Mouse (Mus musculus): ENCODE data around the gene Snorc. TPM values are rescaled to one million over a fixed set of nuclear protein-coding genes. Genes with fewer than 3 reads are reported as not detected.

Gene Snorc
- total and polyA plus RNA-seq, 3 experiments = not detected

DNA sequence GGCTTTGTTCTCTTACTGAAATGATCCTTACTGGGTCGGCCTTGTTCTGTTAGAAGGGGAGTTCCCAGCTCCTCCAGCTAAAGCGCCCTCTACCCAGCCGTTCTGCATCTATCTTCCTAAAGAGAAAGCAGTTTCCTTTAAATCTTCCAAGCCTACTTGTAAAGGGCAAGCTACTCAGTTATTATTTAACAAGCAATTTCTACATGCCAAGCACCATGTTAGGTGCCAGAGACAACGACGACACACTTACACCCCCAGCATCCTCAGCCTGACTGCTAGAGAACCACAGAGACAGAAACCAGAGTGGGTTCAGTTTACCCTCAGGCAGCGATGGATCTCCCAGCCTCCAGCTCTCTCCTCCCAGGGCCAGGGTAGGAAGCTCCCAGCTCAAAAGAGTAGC lies 37.8 kb downstream of the Snorc start:
- H3K27me3 ChIP-seq (replicated peaks) = peaks cover 3% of the 10 kb centered on the region
- dilution Hi-C loops (cut with MboI; ENCODE audit: extremely low pct_ligation_motif_present, extremely low pct_unique_long_range_greater_than_20kb, low sequenced_read_pairs) (no loop called here), in situ Hi-C loops (cut with MboI; ENCODE audit: low pct_ligation_motif_present, low pct_unique_long_range_greater_than_20kb, low sequenced_read_pairs) (no loop called here)
- peaks cover 0 to 8% of the 10 kb centered on the region in 2 experiments; a peak in 1 of 4 replicates for H3K4me1 ChIP-seq (ENCODE audit: control insufficient read depth in 1 of 2, insufficient read depth in 2 of 2)
- H3K9ac ChIP-seq (ENCODE audit: insufficient read depth, low read depth) = no peak overlapping the region
- no peak for TF ChIP-seq SIN3A (IDR thresholded peaks at IDR 0.05; ENCODE audit: low read length)
- TF ChIP-seq MEF2A (IDR thresholded peaks at IDR 0.05; ENCODE audit: borderline replicate concordance, low read depth, low read length) = no peak
- no peak for TF ChIP-seq JUN (IDR thresholded peaks at IDR 0.05; ENCODE audit: insufficient read depth, low read depth, low read length)
- no peak for TF ChIP-seq JUND (conservative IDR thresholded peaks at IDR 0.05; ENCODE audit: low read depth, low read length)
- no peak for TF ChIP-seq BHLHE40 (IDR thresholded peaks at IDR 0.05; ENCODE audit: low read depth, low read length)
- TF ChIP-seq GABPA (IDR thresholded peaks at IDR 0.05; ENCODE audit: insufficient replicate concordance, low read depth, low read length) = no peak
- TF ChIP-seq USF1 (IDR thresholded peaks at IDR 0.05; ENCODE audit: low read depth, low read length) = no peak
- no peak for TF ChIP-seq KAT2A (IDR thresholded peaks at IDR 0.05; ENCODE audit: insufficient replicate concordance, low read length)
- no peak for TF ChIP-seq NELFE (IDR thresholded peaks at IDR 0.05; ENCODE audit: low read depth, low read length)
- no peak for TF ChIP-seq POLR2A (IDR thresholded peaks at IDR 0.05; ENCODE audit: low read depth, low read length)
- TF ChIP-seq MAZ (IDR thresholded peaks at IDR 0.05; ENCODE audit: low read depth, low read length) = no peak
- TF ChIP-seq HCFC1 (IDR thresholded peaks at IDR 0.05; ENCODE audit: low read depth, low read length) = no peak
- TF ChIP-seq PAX5 (IDR thresholded peaks at IDR 0.05; ENCODE audit: low read length) = no peak
- TF ChIP-seq CHD1 (IDR thresholded peaks at IDR 0.05; ENCODE audit: low read depth, low read length) = no peak
- TF ChIP-seq MAX (IDR thresholded peaks at IDR 0.05; ENCODE audit: low read length) = no peak
- TF ChIP-seq UBTF (IDR thresholded peaks at IDR 0.05; ENCODE audit: low read depth, low read length) = no peak
- TF ChIP-seq MYC (IDR thresholded peaks at IDR 0.05; ENCODE audit: low read depth, low read length) = no peak
- H3K79me2 ChIP-seq (replicated peaks; ENCODE audit: control insufficient read depth, extremely low read depth, insufficient read depth, poor library complexity, severe bottlenecking) = no peaks in the 10 kb centered on the region
- H3K4me2 ChIP-seq (ENCODE audit: insufficient read depth, low read depth, poor library complexity, severe bottlenecking) = no peak overlapping the region
- DNase-seq (ENCODE audit: extremely low read depth) = no peak
- H3K36me3 ChIP-seq (replicated peaks in 1 of 2; ENCODE audit: control insufficient read depth in 1 of 2, insufficient read depth in 1 of 2, low read length in 1 of 2) = no peaks in the 10 kb centered on the region
- H3K4me3 ChIP-seq (replicated peaks in 1 of 3; ENCODE audit: low read depth in 2 of 3, low read length in 2 of 3, poor library complexity in 1 of 3) = no peak overlapping the region
- H3K9me3 ChIP-seq (replicated peaks; ENCODE audit: low read length) = peaks cover 8% of the 10 kb centered on the region
- H3K27ac ChIP-seq (ENCODE audit: insufficient read depth, low read depth) = no peak overlapping the region

- dilution Hi-C loops (cut with MboI; ENCODE audit: extremely low pct_ligation_motif_present, extremely low pct_unique_long_range_greater_than_20kb, low sequenced_read_pairs) = no loop called here
- peaks cover 13% of the 10 kb centered on the region for H3K9me3 ChIP-seq (replicated peaks; ENCODE audit: low read length)
- no peak overlapping the region for H3K9ac ChIP-seq (ENCODE audit: insufficient read depth, low read depth)
- TF ChIP-seq POLR2AphosphoS2 (IDR thresholded peaks at IDR 0.05; ENCODE audit: low read depth, low read length) (no peak), HCFC1 (IDR thresholded peaks at IDR 0.05; ENCODE audit: low read depth, low read length) (no peak), RCOR1 (conservative IDR thresholded peaks at IDR 0.05; ENCODE audit: low read depth, low read length) (no peak), CTCF (conservative IDR thresholded peaks at IDR 0.05 in 1 of 2, IDR thresholded peaks at IDR 0.05 in 1 of 2; ENCODE audit: low read depth in 2 of 2, low read length in 2 of 2) (no peak), MXI1 (IDR thresholded peaks at IDR 0.05; ENCODE audit: low read depth, low read length) (no peak), ETS1 (conservative IDR thresholded peaks at IDR 0.05; ENCODE audit: low read depth, low read length) (no peak), JUND (conservative IDR thresholded peaks at IDR 0.05; ENCODE audit: low read depth, low read length) (no peak), TCF12 (IDR thresholded peaks at IDR 0.05; ENCODE audit: low read depth, low read length) (no peak), MAZ (IDR thresholded peaks at IDR 0.05; ENCODE audit: low read depth, low read length) (no peak), USF2 (conservative IDR thresholded peaks at IDR 0.05; ENCODE audit: low read depth, low read length) (no peak), RAD21 (IDR thresholded peaks at IDR 0.05; ENCODE audit: low read depth, low read length) (no peak), SMC3 (IDR thresholded peaks at IDR 0.05; ENCODE audit: low read depth, low read length) (no peak), CHD2 (IDR thresholded peaks at IDR 0.05; ENCODE audit: low read length) (no peak), PAX5 (IDR thresholded peaks at IDR 0.05; ENCODE audit: low read length) (no peak), E2F4 (IDR thresholded peaks at IDR 0.05; ENCODE audit: insufficient replicate concordance, low read depth, low read length) (no peak), UBTF (IDR thresholded peaks at IDR 0.05; ENCODE audit: low read depth, low read length) (no peak), MYC (IDR thresholded peaks at IDR 0.05; ENCODE audit: low read depth, low read length) (no peak), ZNF384 (IDR thresholded peaks at IDR 0.05; ENCODE audit: low read depth, low read length) (no peak)
- peaks cover 3% of the 10 kb centered on the region for H3K27me3 ChIP-seq (replicated peaks)
- no peak overlapping the region for H3K4me3 ChIP-seq (replicated peaks in 1 of 3; ENCODE audit: low read depth in 2 of 3, low read length in 2 of 3, poor library complexity in 1 of 3)
- H3K4me2 ChIP-seq (ENCODE audit: insufficient read depth, low read depth, poor library complexity, severe bottlenecking) = no peak overlapping the region
- DNase-seq (ENCODE audit: extremely low read depth) = no peak
- no peaks in the 10 kb centered on the region for H3K36me3 ChIP-seq (replicated peaks in 1 of 2; ENCODE audit: control insufficient read depth in 1 of 2, insufficient read depth in 1 of 2, low read length in 1 of 2)
- peaks cover 0 to 8% of the 10 kb centered on the region in 2 experiments; a peak in 1 of 4 replicates for H3K4me1 ChIP-seq (ENCODE audit: control insufficient read depth in 1 of 2, insufficient read depth in 2 of 2)
- in situ Hi-C loops (cut with MboI; ENCODE audit: low pct_ligation_motif_present, low pct_unique_long_range_greater_than_20kb, low sequenced_read_pairs) = no loop called here
- no peaks in the 10 kb centered on the region for H3K79me2 ChIP-seq (replicated peaks; ENCODE audit: control insufficient read depth, extremely low read depth, insufficient read depth, poor library complexity, severe bottlenecking)
- no peak overlapping the region for H3K27ac ChIP-seq (ENCODE audit: insufficient read depth, low read depth)
Measured at GRCm38 (mm10) chr1:87508591-87509560, 38.8 kb downstream of the Snorc start.

Measured in CH12.LX (cell line).